In genomic region chr10:26152586-26152985, GRCm38 (mm10) we compare ENCODE assay signal across 16 mouse cellular contexts.
DNase-seq lines count a peak whose midpoint lies in the region.
"Had no signal": no experiment of that assay in that cellular context is flagged by ENCODE, and none has a peak within 500 bp of the region (broad histone marks: within the 10 kb centered on the region; RNA-seq: fewer than 3 reads in every experiment).

No protein-coding gene starts in this region.

- peak; percentile 59 to 62 for DNase-seq in cerebellum, postnatal 10 days
- no peak for DNase-seq in cerebellum, adult 18-20 months
- DNase-seq in heart, adult 11 months, result peak; percentile 70
- no peak for DNase-seq in heart, adult 8-10 months (ENCODE audit: low spot score)
- DNase-seq in left cerebral cortex, postnatal 4 days, result peak; percentile 47
- DNase-seq in left cerebral cortex, postnatal 14 days (ENCODE audit: low spot score in 2 of 2), result no peak
- peak; percentile 8 for DNase-seq in right cerebral cortex, postnatal 4 days
- no peak for DNase-seq in right cerebral cortex, postnatal 36 days (ENCODE audit: low spot score in 2 of 2)
- DNase-seq: adrenal gland, adult 8-10 months; adrenal gland, postnatal 25 days; cerebellum, adult 11-12 months; cerebellum, adult 9-10 months; cerebellum, postnatal 25 days; forebrain, postnatal 0 days; gastrocnemius, adult 2 months; heart, adult 2 months had no signal

- intact Hi-C loops in left cerebral cortex, postnatal 4 days (cut with DNase I), result no loop called here
- intact Hi-C loops in left cerebral cortex, postnatal 14 days (cut with DNase I), result no loop called here

Comparison
In these comparisons a context has a peak if more than half of its experiments do, and no peak if none do; other contexts are left out.
1. DNase-seq: peak in cerebellum, postnatal 10 days (2 of 2), heart, adult 11 months (single experiment), left cerebral cortex, postnatal 4 days (single experiment) and right cerebral cortex, postnatal 4 days (single experiment); none in cerebellum, adult 18-20 months (0 of 2), heart, adult 8-10 months (single experiment), left cerebral cortex, postnatal 14 days (0 of 2) and right cerebral cortex, postnatal 36 days (0 of 2).